Comparison of ENCODE assay signal across 25 mouse cellular contexts in the genomic region with DNA sequence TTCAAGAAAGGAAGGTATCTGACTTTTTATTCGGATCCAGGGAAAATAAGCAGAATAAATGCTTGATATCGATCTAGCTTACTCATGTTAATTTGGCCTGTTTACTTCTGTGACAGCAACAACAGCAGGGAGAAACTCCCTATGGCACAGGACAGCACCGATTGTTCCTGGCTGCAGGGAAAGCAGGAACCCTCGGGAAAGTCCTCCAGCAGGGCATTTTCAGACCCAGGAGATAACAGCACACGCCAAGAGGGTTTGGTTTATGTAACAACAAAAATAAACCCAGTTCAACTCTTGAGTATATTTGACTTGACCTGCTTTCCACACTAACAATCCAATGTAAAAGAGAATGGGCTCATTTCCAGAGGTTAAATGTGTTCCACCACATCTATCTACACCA.
"Had no signal": no experiment of that assay in that cellular context is flagged by ENCODE, and none has a peak within 500 bp of the region (broad histone marks: within the 10 kb centered on the region; RNA-seq: fewer than 3 reads in every experiment).

No protein-coding gene starts in this region.

- ATAC-seq: hindbrain, embryonic 16.5 days; inflammation-experienced regulatory T-cells, adult 6 months; intestine, embryonic 15.5 days; intestine, postnatal 0 days had no signal

- H3K4me3 ChIP-seq: gastrocnemius, adult 2 months; heart, embryonic 10.5 days; heart, embryonic 12.5 days; hindbrain, embryonic 10.5 days; hindbrain, embryonic 12.5 days; intestine, embryonic 15.5 days; layer of hippocampus, adult 2 months; left cerebral cortex, adult 2 months; limb, embryonic 10.5 days; limb, embryonic 12.5 days had no signal

- H3K36me3 ChIP-seq: intestine, embryonic 15.5 days had no signal

- H3K27ac ChIP-seq: gastrocnemius, adult 2 months; heart, embryonic 10.5 days; hindbrain, embryonic 10.5 days; hindbrain, embryonic 12.5 days; hindbrain, embryonic 14.5 days; intestine, embryonic 15.5 days; layer of hippocampus, adult 2 months; left cerebral cortex, adult 2 months; limb, embryonic 10.5 days; limb, embryonic 12.5 days; liver, embryonic 14.5 days had no signal

- H3K4me1 ChIP-seq: hindbrain, embryonic 10.5 days; hindbrain, embryonic 12.5 days; intestine, embryonic 15.5 days; limb, embryonic 10.5 days; limb, embryonic 12.5 days had no signal

- H3K9ac ChIP-seq: heart, embryonic 12.5 days; hindbrain, embryonic 12.5 days; hindbrain, embryonic 14.5 days; intestine, embryonic 15.5 days; limb, embryonic 12.5 days; liver, embryonic 14.5 days had no signal

- H3K9me3 ChIP-seq: heart, embryonic 10.5 days; hindbrain, embryonic 12.5 days; intestine, embryonic 15.5 days; limb, embryonic 10.5 days had no signal

- H3K4me2 ChIP-seq: heart, embryonic 12.5 days; hindbrain, embryonic 12.5 days; hindbrain, embryonic 14.5 days; intestine, embryonic 15.5 days; limb, embryonic 12.5 days had no signal

- DNase-seq: gastrocnemius, adult 2 months; gastrocnemius, postnatal 10 days; gastrocnemius, postnatal 25 days; heart, postnatal 10 days; heart, postnatal 4 days; kidney, adult 18-20 months; kidney, adult 8-10 months; kidney, postnatal 10 days; kidney, postnatal 25 days; kidney, postnatal 4 days; liver had no signal

- H3K27me3 ChIP-seq: heart, embryonic 12.5 days; hindbrain, embryonic 12.5 days; intestine, embryonic 15.5 days; limb, embryonic 12.5 days had no signal
